Mouse (Mus musculus): ENCODE data around the gene Arhgef25. TPM values are rescaled to one million over a fixed set of nuclear protein-coding genes. Genes with fewer than 3 reads are reported as not detected.
"Not testable (repeated sequence)": the region's sequence is repeated elsewhere in the genome, so short reads cannot be mapped to it uniquely, and the experiment has no call there.

Arhgef25 gene
- polyA plus RNA-seq, 1 experiment from 2014 or later, result 8.2 TPM

GRCm38 (mm10) chr10:127135118-127135836 is 54.6 kb downstream of the Arhgef25 start:
- peak; percentile 64 for DNase-seq
- peaks cover 48% of the 10 kb centered on the region for H3K4me1 ChIP-seq (replicated peaks)
- peak overlapping the region; percentile 78 for H3K27ac ChIP-seq
- ATAC-seq (ENCODE audit: low read depth), result peak; percentile 89
- H3K27me3 ChIP-seq, result no peaks in the 10 kb centered on the region
- no peaks in the 10 kb centered on the region for H3K36me3 ChIP-seq
- peak overlapping the region; percentile 30; the same call in 1 of the 2 replicates for H3K9ac ChIP-seq
- H3K4me2 ChIP-seq, result peak overlapping the region; percentile 41
- no peaks in the 10 kb centered on the region for H3K9me3 ChIP-seq (replicated peaks)
- WGBS (ENCODE audit: insufficient replicate concordance), result 19% methylated on average over 8 of the region's 8 CpGs
- no peak overlapping the region for H3K4me3 ChIP-seq (replicated peaks)

GRCm38 (mm10) chr10:127134394-127135035 is 55.4 kb downstream of the Arhgef25 start:
- H3K4me1 ChIP-seq (replicated peaks), result peaks cover 48% of the 10 kb centered on the region
- not testable (repeated sequence) for H3K27me3 ChIP-seq; H3K4me3 ChIP-seq (replicated peaks); H3K9me3 ChIP-seq (replicated peaks); ATAC-seq (ENCODE audit: low read depth); H3K9ac ChIP-seq; H3K36me3 ChIP-seq; DNase-seq; H3K4me2 ChIP-seq
- WGBS (ENCODE audit: insufficient replicate concordance), result 75% methylated on average over 3 of the region's 3 CpGs
- H3K27ac ChIP-seq, result peak overlapping the region; percentile 78

Other genes starting within 250 kb of the Arhgef25 start
- 9.9 and 10.8 TPM in 2 replicates for gene Ctdsp2, start 211.4 kb downstream of the Arhgef25 start, polyA plus RNA-seq (2015; fragmentation: Nextera tagmentation; extraction: Ambion mirVana)
- 0.08 and 0.12 TPM in 2 replicates for gene Avil, start 189.4 kb downstream of the Arhgef25 start, polyA plus RNA-seq (2015; fragmentation: Nextera tagmentation; extraction: Ambion mirVana)
- 65.7 and 75.6 TPM in 2 replicates for gene Tsfm, start 159.2 kb downstream of the Arhgef25 start, polyA plus RNA-seq (2015; fragmentation: Nextera tagmentation; extraction: Ambion mirVana)
- gene Mettl1, start 148.7 kb downstream of the Arhgef25 start, polyA plus RNA-seq (2015; fragmentation: Nextera tagmentation; extraction: Ambion mirVana), result 28.3 and 29.5 TPM in 2 replicates
- gene Eef1akmt3, start 148.6 kb downstream of the Arhgef25 start, polyA plus RNA-seq (2015; fragmentation: Nextera tagmentation; extraction: Ambion mirVana), result 0.07 and 0.14 TPM in 2 replicates
- gene Cyp27b1, start 141.8 kb downstream of the Arhgef25 start, polyA plus RNA-seq (2015; fragmentation: Nextera tagmentation; extraction: Ambion mirVana), result not detected in 2 replicates
- 0.07 TPM in 1 of 2 replicates, not detected in the other for gene March9, start 129.9 kb downstream of the Arhgef25 start, polyA plus RNA-seq (2015; fragmentation: Nextera tagmentation; extraction: Ambion mirVana)
- gene Cdk4, start 126.5 kb downstream of the Arhgef25 start, polyA plus RNA-seq (2015; fragmentation: Nextera tagmentation; extraction: Ambion mirVana), result 645 and 664 TPM in 2 replicates
- gene Tspan31, start 119.8 kb downstream of the Arhgef25 start, polyA plus RNA-seq (2015; fragmentation: Nextera tagmentation; extraction: Ambion mirVana), result 69.4 and 77.7 TPM in 2 replicates
- gene Agap2, start 114.8 kb downstream of the Arhgef25 start, polyA plus RNA-seq (2015; fragmentation: Nextera tagmentation; extraction: Ambion mirVana), result 0.41 and 0.85 TPM in 2 replicates
- 45.6 and 49.0 TPM in 2 replicates for gene Os9, start 69.0 kb downstream of the Arhgef25 start, polyA plus RNA-seq (2015; fragmentation: Nextera tagmentation; extraction: Ambion mirVana)
- 9.3 and 11.0 TPM in 2 replicates for gene B4galnt1, start 24.9 kb downstream of the Arhgef25 start, polyA plus RNA-seq (2015; fragmentation: Nextera tagmentation; extraction: Ambion mirVana)
- gene Slc26a10, start 9.4 kb downstream of the Arhgef25 start, polyA plus RNA-seq (2015; fragmentation: Nextera tagmentation; extraction: Ambion mirVana), result 1.8 and 2.1 TPM in 2 replicates
- 16.8 and 19.3 TPM in 2 replicates for gene Dtx3, start 5.6 kb upstream of the Arhgef25 start, polyA plus RNA-seq (2015; fragmentation: Nextera tagmentation; extraction: Ambion mirVana)
- 39.8 and 45.8 TPM in 2 replicates for gene Pip4k2c, start 21.5 kb upstream of the Arhgef25 start, polyA plus RNA-seq (2015; fragmentation: Nextera tagmentation; extraction: Ambion mirVana)
- 0.02 and 0.14 TPM in 2 replicates for gene Kif5a, start 73.3 kb upstream of the Arhgef25 start, polyA plus RNA-seq (2015; fragmentation: Nextera tagmentation; extraction: Ambion mirVana)
- 80.0 and 80.1 TPM in 2 replicates for gene Dctn2, start 76.3 kb upstream of the Arhgef25 start, polyA plus RNA-seq (2015; fragmentation: Nextera tagmentation; extraction: Ambion mirVana)
- 5.9 and 6.5 TPM in 2 replicates for gene Mbd6, start 98.9 kb upstream of the Arhgef25 start, polyA plus RNA-seq (2015; fragmentation: Nextera tagmentation; extraction: Ambion mirVana)
- 150 and 166 TPM in 2 replicates for gene Mars, start 121.7 kb upstream of the Arhgef25 start, polyA plus RNA-seq (2015; fragmentation: Nextera tagmentation; extraction: Ambion mirVana)
- 14.0 and 15.1 TPM in 2 replicates for gene Arhgap9, start 131.9 kb upstream of the Arhgef25 start, polyA plus RNA-seq (2015; fragmentation: Nextera tagmentation; extraction: Ambion mirVana)
- gene Gli1, start 151.9 kb upstream of the Arhgef25 start, polyA plus RNA-seq (2015; fragmentation: Nextera tagmentation; extraction: Ambion mirVana), result 0.21 and 0.31 TPM in 2 replicates
- gene Inhbe, start 164.3 kb upstream of the Arhgef25 start, polyA plus RNA-seq (2015; fragmentation: Nextera tagmentation; extraction: Ambion mirVana), result 0.32 and 0.38 TPM in 2 replicates
- 1.6 and 2.0 TPM in 2 replicates for gene Inhbc, start 180.3 kb upstream of the Arhgef25 start, polyA plus RNA-seq (2015; fragmentation: Nextera tagmentation; extraction: Ambion mirVana)
- gene R3hdm2, start 190.2 kb upstream of the Arhgef25 start, polyA plus RNA-seq (2015; fragmentation: Nextera tagmentation; extraction: Ambion mirVana), result 14.4 and 15.3 TPM in 2 replicates

All from liver, embryonic 13.5 days (tissue).